Comparison of ENCODE assay signal across 23 mouse cellular contexts in genomic region chr3:153312006-153312405, GRCm38 (mm10).
A peak's percentile ranks its signal among the peaks of the same experiment; 100 is the strongest.
DNase-seq lines count a peak whose midpoint lies in the region; ATAC-seq and TF ChIP-seq lines count a peak whose summit lies in the region.
"Had no signal": no experiment of that assay in that cellular context is flagged by ENCODE, and none has a peak within 500 bp of the region (broad histone marks: within the 10 kb centered on the region; RNA-seq: fewer than 3 reads in every experiment).

No protein-coding gene starts in this region.

- TF ChIP-seq CTCF in C2C12 (IDR thresholded peaks at IDR 0.05; ENCODE audit: control insufficient read depth, insufficient read depth, insufficient read length), result no peak
- TF ChIP-seq CTCF in heart, adult 2 months (IDR thresholded peaks at IDR 0.05), result no peak

- WGBS in midbrain, embryonic 14.5 days, result 90% methylated on average over 3 of the region's 3 CpGs
- 92% methylated on average over 3 of the region's 3 CpGs for WGBS in heart, adult 2 months

- no peak for TF ChIP-seq EP300 in heart, adult 2 months (IDR thresholded peaks at IDR 0.05; ENCODE audit: insufficient read depth, low read depth, low read length)

- no peak overlapping the region for H3K4me2 ChIP-seq in midbrain, embryonic 14.5 days (ENCODE audit: low read length)
- H3K4me2 ChIP-seq: embryonic facial prominence, embryonic 13.5 days; heart, embryonic 12.5 days; hindbrain, embryonic 15.5 days; liver, embryonic 15.5 days had no signal

- H3K36me3 ChIP-seq in C2C12 (ENCODE audit: control insufficient read depth, insufficient read depth), result no peaks in the 10 kb centered on the region
- H3K36me3 ChIP-seq in ES-E14 (ENCODE audit: control insufficient read depth, insufficient read depth, low read length, poor library complexity, severe bottlenecking), result no peaks in the 10 kb centered on the region
- no peaks in the 10 kb centered on the region for H3K36me3 ChIP-seq in midbrain, embryonic 14.5 days (ENCODE audit: control insufficient read depth, insufficient read depth, low read length)
- no peaks in the 10 kb centered on the region for H3K36me3 ChIP-seq in heart, adult 2 months (ENCODE audit: control insufficient read depth, insufficient read depth, low read length)
- H3K36me3 ChIP-seq: embryonic facial prominence, embryonic 13.5 days; heart, embryonic 12.5 days; hindbrain, embryonic 15.5 days; liver, embryonic 15.5 days had no signal

- no peak for ATAC-seq in midbrain, embryonic 14.5 days (ENCODE audit: low FRiP score, low TSS enrichment)
- ATAC-seq: forebrain, embryonic 16.5 days; Patski had no signal

- in situ Hi-C loops in ES-E14 (cut with MboI; ENCODE audit: low sequenced_read_pairs in 2 of 2, unreplicated experiment in 2 of 2), result no loop called here

- H3K79me3 ChIP-seq in C2C12 (ENCODE audit: low read depth), result no peaks in the 10 kb centered on the region

- no peak overlapping the region for H3ac ChIP-seq in C2C12 (ENCODE audit: control insufficient read depth, insufficient read length, low read depth)

- no peaks in the 10 kb centered on the region for H3K27me3 ChIP-seq in C2C12 (ENCODE audit: control insufficient read depth, insufficient read depth, insufficient read length)
- H3K27me3 ChIP-seq in midbrain, embryonic 14.5 days (ENCODE audit: control insufficient read depth, insufficient read depth, low read length), result no peaks in the 10 kb centered on the region
- H3K27me3 ChIP-seq in heart, adult 2 months (ENCODE audit: control insufficient read depth, insufficient read depth, low read length), result no peaks in the 10 kb centered on the region
- H3K27me3 ChIP-seq: embryonic facial prominence, embryonic 13.5 days; heart, embryonic 12.5 days; hindbrain, embryonic 15.5 days; liver, embryonic 15.5 days had no signal

- no peak for TF ChIP-seq POLR2A in heart, adult 2 months (IDR thresholded peaks at IDR 0.05; ENCODE audit: insufficient read depth, low read depth, low read length)

- DNase-seq in heart, adult 11 months, result peak; percentile 62
- DNase-seq in heart, postnatal 14 days, result no peak
- DNase-seq in ES-E14 (ENCODE audit: low read depth, low spot score), result peak; percentile 31
- DNase-seq in hindlimb bud, embryonic 11.5 days (ENCODE audit: extremely low spot score, low read depth, low spot score), result peak; percentile 31
- DNase-seq in midbrain, embryonic 14.5 days, result no peak
- DNase-seq in left cerebral cortex, postnatal 36 days (ENCODE audit: low spot score in 2 of 2), result no peak
- DNase-seq in heart, adult 2 months, result no peak
- DNase-seq: adrenal gland, postnatal 14 days; cerebellum, adult 11 months; cerebellum, postnatal 14 days; heart, postnatal 36 days; kidney, adult 11 months; kidney, postnatal 10 days; layer of hippocampus, postnatal 36 days; lung, postnatal 10 days; thymus, postnatal 25 days had no signal

- H3K4me3 ChIP-seq in C2C12 (ENCODE audit: insufficient read depth, poor library complexity, severe bottlenecking) (no peak overlapping the region), ES-E14 (ENCODE audit: insufficient read depth in 1 of 2, low read depth in 1 of 2, low read length in 2 of 2, poor library complexity in 1 of 2, severe bottlenecking in 1 of 2) (no peak overlapping the region)
- H3K4me3 ChIP-seq in midbrain, embryonic 14.5 days (replicated peaks; ENCODE audit: low read depth, low read length), result no peak overlapping the region
- no peak overlapping the region for H3K4me3 ChIP-seq in heart, adult 2 months
- H3K4me3 ChIP-seq: embryonic facial prominence, embryonic 13.5 days; heart, embryonic 12.5 days; hindbrain, embryonic 15.5 days; liver, embryonic 15.5 days had no signal

- no peaks in the 10 kb centered on the region for H3K9me3 ChIP-seq in ES-E14 (ENCODE audit: control insufficient read depth, insufficient read depth, low read depth, low read length)
- H3K9me3 ChIP-seq in midbrain, embryonic 14.5 days (ENCODE audit: control insufficient read depth, low read length), result no peaks in the 10 kb centered on the region
- H3K9me3 ChIP-seq: embryonic facial prominence, embryonic 13.5 days; heart, embryonic 12.5 days; hindbrain, embryonic 15.5 days; liver, embryonic 15.5 days had no signal

- peaks cover 0 to 4% of the 10 kb centered on the region in 2 experiments; a peak in 2 of 4 replicates for H3K4me1 ChIP-seq in ES-E14 (ENCODE audit: control insufficient read depth in 2 of 2, insufficient read depth in 2 of 2, low read length in 2 of 2, poor library complexity in 1 of 2)
- no peaks in the 10 kb centered on the region for H3K4me1 ChIP-seq in midbrain, embryonic 14.5 days (ENCODE audit: control insufficient read depth, insufficient read depth, low read length)
- no peaks in the 10 kb centered on the region for H3K4me1 ChIP-seq in heart, adult 2 months (ENCODE audit: control insufficient read depth, insufficient read depth, low read length)
- H3K4me1 ChIP-seq: embryonic facial prominence, embryonic 13.5 days; heart, embryonic 12.5 days; hindbrain, embryonic 15.5 days; liver, embryonic 15.5 days had no signal

- no peaks in the 10 kb centered on the region for H3K79me2 ChIP-seq in C2C12 (ENCODE audit: control insufficient read depth, insufficient read depth)
- H3K79me2 ChIP-seq in heart, adult 2 months (replicated peaks; ENCODE audit: control insufficient read depth, insufficient read depth, low read length), result no peaks in the 10 kb centered on the region

- intact Hi-C loops in heart, postnatal 14 days (cut with DNase I), result no loop called here
- intact Hi-C loops in left cerebral cortex, postnatal 36 days (cut with DNase I), result no loop called here
- intact Hi-C loops in heart, adult 2 months (cut with DNase I), result no loop called here

- no peak overlapping the region for H3K27ac ChIP-seq in ES-E14 (ENCODE audit: insufficient read depth, low read depth, low read length, poor library complexity, severe bottlenecking)
- no peak overlapping the region for H3K27ac ChIP-seq in midbrain, embryonic 14.5 days (replicated peaks; ENCODE audit: low read depth, low read length)
- H3K27ac ChIP-seq in heart, adult 2 months, result no peak overlapping the region
- H3K27ac ChIP-seq: embryonic facial prominence, embryonic 13.5 days; hindbrain, embryonic 15.5 days; liver, embryonic 15.5 days had no signal

- no peak overlapping the region for H3K9ac ChIP-seq in ES-E14 (ENCODE audit: insufficient read depth, low read depth, low read length, poor library complexity, severe bottlenecking)
- no peak overlapping the region for H3K9ac ChIP-seq in midbrain, embryonic 14.5 days (replicated peaks; ENCODE audit: low read length)
- H3K9ac ChIP-seq in heart, adult 2 months (ENCODE audit: low read depth, low read length), result no peak overlapping the region
- H3K9ac ChIP-seq: embryonic facial prominence, embryonic 13.5 days; heart, embryonic 12.5 days; hindbrain, embryonic 15.5 days; liver, embryonic 15.5 days had no signal

TF ChIP-seq in C2C12, 6 proteins besides CTCF, POLR2A, EP300 and RAD21:
- TF ChIP-seq USF1 (IDR thresholded peaks at IDR 0.05; ENCODE audit: low read depth) (peak; percentile 70), MAX (IDR thresholded peaks at IDR 0.05) (no peak)
TF ChIP-seq in C2C12: peak in this region for 1.

TF ChIP-seq in ES-E14, 5 proteins besides CTCF, POLR2A, EP300 and RAD21:
- no peak for TF ChIP-seq MAFK (IDR thresholded peaks at IDR 0.05; ENCODE audit: insufficient read depth, low read depth, low read length)
- no peak for TF ChIP-seq ZC3H11A (IDR thresholded peaks at IDR 0.05; ENCODE audit: borderline replicate concordance, low read depth, low read length)
- peak; percentile 71; the same call in 1 of the 2 replicates for TF ChIP-seq HCFC1 (IDR thresholded peaks at IDR 0.05; ENCODE audit: borderline replicate concordance, insufficient read depth, low read length)

Comparison
In these comparisons a context has a peak if more than half of its experiments do, and no peak if none do; other contexts are left out.
1. DNase-seq: peak in heart, adult 11 months (single experiment), ES-E14 (single experiment) and hindlimb bud, embryonic 11.5 days (single experiment); none in heart, postnatal 14 days (0 of 2), midbrain, embryonic 14.5 days (single experiment), left cerebral cortex, postnatal 36 days (0 of 2) and heart, adult 2 months (0 of 2).